Mouse (Mus musculus) small intestine, adult 2 months (tissue): Measurements from ENCODE around the gene Gm45837.

Experiments used
- CTCF ChIP-seq: fragments of 200-500 bp; IDR thresholded peaks from 2 replicates; pipeline ENCODE4 v1.5.1; 2012; ENCODE audit warnings: low read depth, mild to moderate bottlenecking, control low read depth, inconsistent platforms, low read length, moderate library complexity, mixed read lengths; ENCODE audit not compliant: insufficient replicate concordance, insufficient read length; ENCODE audit errors: extremely low read depth
- POLR2A ChIP-seq: fragments of 200-500 bp; IDR thresholded peaks from 2 replicates; pipeline ENCODE4 v1.6.1; 2012; ENCODE audit warnings: low read depth, mild to moderate bottlenecking, control low read depth, inconsistent platforms, low read length, moderate library complexity

DNA sequence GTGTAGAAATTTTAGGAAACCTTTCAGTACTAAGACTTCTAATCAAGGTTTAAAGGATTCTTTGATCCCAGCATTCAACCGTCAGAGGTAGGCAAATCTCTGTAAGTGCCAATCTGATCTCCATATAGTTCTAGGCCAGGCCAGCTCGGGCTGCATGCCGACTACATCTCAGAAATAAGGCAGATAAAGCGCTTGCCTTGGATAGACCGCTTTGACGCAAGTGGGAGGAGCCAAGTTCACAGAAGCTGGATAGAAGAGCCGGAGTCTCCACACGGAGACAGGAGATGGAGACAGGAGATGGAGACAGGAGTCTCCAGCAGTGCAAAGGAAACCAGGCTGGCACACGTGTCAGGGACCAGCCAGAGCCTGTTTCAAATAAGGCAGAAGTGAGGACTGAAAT lies 129.1 kb downstream of the Gm45837 start:
- TF ChIP-seq POLR2A: no peak
- TF ChIP-seq CTCF: no peak
